Mouse (Mus musculus) Muller cell, postnatal 12 days (primary cell): ENCODE measurements at regions not wholly inside any gene's neighbourhood (a gene's known extent, or its start where the extent isn't known, plus 50 kb on each side); places are given as distances from the start of the nearest gene placed in this dataset.

Source experiments
- DNase-seq: peaks from one replicate; pipeline ENCODE4 v3.0.0-alpha.2; 2015; ENCODE audit errors: inconsistent ontology term

- DNase-seq: peak; percentile 72
Measured at GRCm38 (mm10) chr1:3900354-3900753, 907.3 kb upstream of the Gm37988 start.

GRCm38 (mm10) chr1:3903432-3903831 is 904.3 kb upstream of the Gm37988 start:
- DNase-seq: peak; percentile 83

- peak; percentile 29 for DNase-seq
Measured at GRCm38 (mm10) chr1:3912499-3912898, 895.2 kb upstream of the Gm37988 start.

DNA sequence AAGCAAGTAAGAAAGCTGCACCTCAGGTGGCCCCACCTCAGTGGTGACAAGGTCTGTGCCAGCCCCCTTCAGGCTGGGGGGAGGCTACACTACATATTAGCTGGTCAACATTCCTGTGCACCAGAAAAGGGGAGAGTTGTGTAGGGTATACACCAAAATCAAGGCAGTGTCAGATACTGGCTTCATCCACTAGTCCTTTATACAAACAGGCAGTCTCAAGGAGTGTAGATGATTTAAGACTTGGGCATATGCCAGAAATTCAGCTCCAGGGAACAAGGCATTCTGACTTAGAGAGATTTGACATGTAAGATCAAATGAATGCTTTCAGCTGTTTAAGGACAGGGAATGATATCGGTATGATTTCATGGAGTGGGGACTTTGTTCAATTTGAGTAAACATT is 894.1 kb upstream of the Gm37988 start:
- DNase-seq: no peak
